9 mouse cellular contexts compared by ENCODE assay signal in the genomic region with DNA sequence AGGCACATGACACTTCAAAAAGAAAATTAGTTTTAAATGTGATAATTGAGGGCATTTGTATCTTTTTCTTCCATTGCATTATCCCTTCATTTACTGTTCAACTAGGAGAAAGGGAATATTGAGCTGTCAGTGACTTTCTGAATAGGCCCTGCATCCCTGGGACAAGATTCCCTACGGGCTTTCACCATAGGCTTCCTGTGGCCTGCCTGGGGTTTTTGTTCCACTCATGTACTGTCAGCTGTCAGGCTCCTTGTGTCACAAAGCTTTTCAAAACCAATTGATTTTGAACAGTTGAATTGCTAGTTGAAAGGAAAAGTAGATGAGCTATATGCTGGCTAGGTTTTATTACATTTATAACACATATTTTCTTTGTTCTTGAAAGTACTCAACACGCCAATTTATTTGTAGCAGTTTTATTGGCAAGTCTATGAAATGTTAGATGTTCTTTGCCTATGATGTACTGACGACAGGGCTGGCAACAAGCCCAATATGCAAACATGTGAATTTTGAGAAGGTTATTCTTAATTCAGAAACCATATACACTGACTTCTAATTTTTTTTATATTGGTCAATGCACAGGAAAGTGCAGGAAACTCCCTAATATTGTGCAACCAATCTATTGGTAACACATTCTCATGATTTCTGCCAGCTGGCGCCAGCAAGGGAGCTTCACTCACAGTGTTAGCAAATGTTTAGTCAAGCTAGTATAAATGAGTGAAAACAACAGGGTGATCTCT. TPM values are rescaled to one million over a fixed set of nuclear protein-coding genes. Genes with fewer than 3 reads are reported as not detected.
A peak's percentile ranks its signal among the peaks of the same experiment; 100 is the strongest.
DNase-seq lines count a peak whose midpoint lies in the region; ATAC-seq and TF ChIP-seq lines count a peak whose summit lies in the region.
"Had no signal": no experiment of that assay in that cellular context is flagged by ENCODE, and none has a peak within 500 bp of the region (broad histone marks: within the 10 kb centered on the region; RNA-seq: fewer than 3 reads in every experiment).

No protein-coding gene starts in this region.

- peak; percentile 65; the same call in 1 of the 2 replicates for ATAC-seq in hindbrain, embryonic 16.5 days
- no peak for ATAC-seq in hindbrain, embryonic 14.5 days (ENCODE audit: low FRiP score)
- no peak for ATAC-seq in hindbrain, postnatal 0 days
- ATAC-seq: Patski had no signal

- DNase-seq in hindbrain, embryonic 14.5 days (ENCODE audit: low spot score): no peak
- DNase-seq in urinary bladder, postnatal 14 days (ENCODE audit: low spot score): peak; percentile 32
- no peak for DNase-seq in urinary bladder, postnatal 10 days (ENCODE audit: low spot score)
- peak; percentile 38 for DNase-seq in hindbrain, postnatal 0 days (ENCODE audit: low spot score)
- DNase-seq in embryo, embryonic 10.5 days (ENCODE audit: low spot score): no peak
- DNase-seq in thymus, postnatal 14 days: no peak
- DNase-seq: cerebellum, adult 11-12 months had no signal

- no peak overlapping the region for H3K4me2 ChIP-seq in hindbrain, embryonic 16.5 days (ENCODE audit: low read length)
- H3K4me2 ChIP-seq in hindbrain, embryonic 14.5 days (replicated peaks): no peak overlapping the region
- no peak overlapping the region for H3K4me2 ChIP-seq in hindbrain, postnatal 0 days (ENCODE audit: low read depth, low read length)

- no peaks in the 10 kb centered on the region for H3K36me3 ChIP-seq in hindbrain, embryonic 16.5 days (ENCODE audit: control insufficient read depth, insufficient read depth, low read length)
- no peaks in the 10 kb centered on the region for H3K36me3 ChIP-seq in hindbrain, embryonic 14.5 days (replicated peaks; ENCODE audit: control insufficient read depth, insufficient read depth)
- H3K36me3 ChIP-seq in hindbrain, postnatal 0 days (ENCODE audit: insufficient read depth, low read length): no peaks in the 10 kb centered on the region

- H3K27me3 ChIP-seq in hindbrain, embryonic 16.5 days (replicated peaks; ENCODE audit: control insufficient read depth, insufficient read depth, low read length): no peaks in the 10 kb centered on the region
- H3K27me3 ChIP-seq in hindbrain, embryonic 14.5 days (ENCODE audit: control insufficient read depth, insufficient read depth, low read length): no peaks in the 10 kb centered on the region
- no peaks in the 10 kb centered on the region for H3K27me3 ChIP-seq in hindbrain, postnatal 0 days (ENCODE audit: insufficient read depth, low read length)
- H3K27me3 ChIP-seq: Patski had no signal

- H3K4me1 ChIP-seq in hindbrain, embryonic 16.5 days (ENCODE audit: control insufficient read depth, insufficient read depth, low read depth, low read length): no peaks in the 10 kb centered on the region
- H3K4me1 ChIP-seq in hindbrain, embryonic 14.5 days (replicated peaks; ENCODE audit: control insufficient read depth, insufficient read depth, low read length): no peaks in the 10 kb centered on the region
- H3K4me1 ChIP-seq in hindbrain, postnatal 0 days (ENCODE audit: insufficient read depth, low read length): 0 out of 2 replicates have a peak, but pooled peaks cover 4% of the 10 kb centered on the region

- no peak for TF ChIP-seq CTCF in hindbrain, postnatal 0 days (IDR thresholded peaks at IDR 0.05; ENCODE audit: low read depth)

- no peaks in the 10 kb centered on the region for H3K9me3 ChIP-seq in hindbrain, embryonic 16.5 days (ENCODE audit: control insufficient read depth, low read length)
- no peaks in the 10 kb centered on the region for H3K9me3 ChIP-seq in hindbrain, embryonic 14.5 days (ENCODE audit: control insufficient read depth, low read length)
- H3K9me3 ChIP-seq in hindbrain, postnatal 0 days (ENCODE audit: low read length): no peaks in the 10 kb centered on the region

- WGBS in hindbrain, embryonic 16.5 days: 44% methylated on average over 4 of the region's 4 CpGs
- 41% methylated on average over 4 of the region's 4 CpGs for WGBS in hindbrain, embryonic 14.5 days
- WGBS in hindbrain, postnatal 0 days: 38% methylated on average over 4 of the region's 4 CpGs

- no peak overlapping the region for H3K9ac ChIP-seq in hindbrain, embryonic 16.5 days (ENCODE audit: low read depth, low read length)
- no peak overlapping the region for H3K9ac ChIP-seq in hindbrain, embryonic 14.5 days
- no peak overlapping the region for H3K9ac ChIP-seq in hindbrain, postnatal 0 days (replicated peaks; ENCODE audit: low read length)

- H3K27ac ChIP-seq in hindbrain, embryonic 16.5 days (ENCODE audit: low read depth, low read length): no peak overlapping the region
- no peak overlapping the region for H3K27ac ChIP-seq in hindbrain, embryonic 14.5 days
- H3K27ac ChIP-seq in hindbrain, postnatal 0 days: no peak overlapping the region

- no peak overlapping the region for H3K4me3 ChIP-seq in hindbrain, embryonic 16.5 days (ENCODE audit: low read length)
- no peak overlapping the region for H3K4me3 ChIP-seq in hindbrain, embryonic 14.5 days (replicated peaks; ENCODE audit: low read length)
- H3K4me3 ChIP-seq in hindbrain, postnatal 0 days (ENCODE audit: low read length): no peak overlapping the region

RNA-seq across cellular contexts. Expression of a gene that starts 37.4 kb away (rescaled TPM):
- polyA plus RNA-seq in hindbrain, embryonic 16.5 days (2015; fragmentation: Nextera tagmentation; extraction: Ambion mirVana): 0.53 and 0.62 TPM in 2 replicates
- 0.20 and 0.43 TPM in 2 replicates for polyA plus RNA-seq in hindbrain, embryonic 14.5 days (2014; fragmentation: Nextera tagmentation; extraction: Ambion mirVana)
- total RNA-seq in hindbrain, postnatal 0 days (2014; rRNA removed): 0.90 and 1.7 TPM in 2 replicates
- 0.65 and 0.67 TPM in 2 replicates for polyA plus RNA-seq in hindbrain, postnatal 0 days (2015; fragmentation: Nextera tagmentation; extraction: Ambion mirVana)

Comparison
In these comparisons a context has a peak if more than half of its experiments do, and no peak if none do; other contexts are left out.
1. DNase-seq: peak in urinary bladder, postnatal 14 days (single experiment) and hindbrain, postnatal 0 days (single experiment); none in hindbrain, embryonic 14.5 days (single experiment), urinary bladder, postnatal 10 days (single experiment), embryo, embryonic 10.5 days (single experiment) and thymus, postnatal 14 days (single experiment).